Mouse (Mus musculus) MEL (cell line): ENCODE results near the gene Proca1. TPM values are rescaled to one million over a fixed set of nuclear protein-coding genes. Genes with fewer than 3 reads are reported as not detected.

Experiments used
- DNase-seq: peaks from one replicate; pipeline ENCODE4 v3.0.0; 2011; ENCODE audit warnings: low read depth, low spot score
- H3K27ac ChIP-seq: 2 replicates; pipeline ENCODE4 v1.5.1; 2012; ENCODE audit warnings: low read depth, mild to moderate bottlenecking, control low read depth, low read length, moderate library complexity; ENCODE audit not compliant: control insufficient read depth
- H3K27me3 ChIP-seq, 2 experiments: fragments of 150-350 bp in 1 of 2; sonication (generic) in 1 of 2; 2 replicates each; pipeline ENCODE4 v1.6.1; 2012; ENCODE audit warnings: low read length in 2 of 2, mild to moderate bottlenecking in 2 of 2, improper control_type of control experiment in 1 of 2, moderate library complexity in 1 of 2; ENCODE audit not compliant: insufficient read depth in 2 of 2, control insufficient read depth in 1 of 2
- H3K36me3 ChIP-seq, 2 experiments: 2 replicates each; pipeline ENCODE4 v1.6.1; 2012 to 2014; ENCODE audit warnings: low read length in 2 of 2, improper control_type of control experiment in 1 of 2, inconsistent platforms in 1 of 2, mild to moderate bottlenecking in 1 of 2; ENCODE audit not compliant: insufficient read depth in 2 of 2, control insufficient read depth in 1 of 2
- H3K4me1 ChIP-seq, 2 experiments: fragments of 150-350 bp in 1 of 2; sonication (generic) in 1 of 2; 2 replicates each; pipeline ENCODE4 v1.6.1; 2012; ENCODE audit warnings: low read length in 2 of 2, improper control_type of control experiment in 1 of 2, mild to moderate bottlenecking in 1 of 2; ENCODE audit not compliant: insufficient read depth in 2 of 2, control insufficient read depth in 1 of 2
- H3K4me3 ChIP-seq, 2 experiments: fragments of 150-350 bp in 1 of 2; sonication (generic) in 1 of 2; 2 replicates each; pipeline ENCODE4 v1.5.1; 2012; ENCODE audit warnings: low read depth in 2 of 2, low read length in 2 of 2, mild to moderate bottlenecking in 2 of 2, moderate library complexity in 2 of 2, control low read depth in 1 of 2, improper control_type of control experiment in 1 of 2; ENCODE audit not compliant: control insufficient read depth in 1 of 2, insufficient read depth in 1 of 2
- H3K79me2 ChIP-seq: 2 replicates; pipeline ENCODE4 v1.6.1; 2012; ENCODE audit warnings: mild to moderate bottlenecking, low read length, moderate library complexity; ENCODE audit not compliant: control insufficient read depth, poor library complexity, insufficient read depth
- H3K9ac ChIP-seq: 2 replicates; pipeline ENCODE4 v1.6.1; 2012; ENCODE audit warnings: low read depth, mild to moderate bottlenecking, control low read depth, low read length, moderate library complexity; ENCODE audit not compliant: control insufficient read depth, poor library complexity, severe bottlenecking
- H3K9me3 ChIP-seq: fragments of 150-350 bp; sonication (generic); replicated peaks from 2 replicates; pipeline ENCODE4 v1.6.1; 2012; ENCODE audit warnings: mild to moderate bottlenecking, low read length, improper control_type of control experiment, moderate library complexity; ENCODE audit not compliant: insufficient read depth
- CTCF ChIP-seq, 3 experiments: IDR thresholded peaks in 2 of 3; conservative IDR thresholded peaks in 1 of 3; 2 replicates each; pipeline ENCODE4 v1.5.1; 2011 to 2012; ENCODE audit warnings: low read length in 3 of 3, low read depth in 2 of 3, mild to moderate bottlenecking in 2 of 3, improper control_type of control experiment in 1 of 3, inconsistent platforms in 1 of 3, mixed read lengths in 1 of 3, moderate library complexity in 1 of 3; ENCODE audit not compliant: control insufficient read depth in 1 of 3, insufficient read depth in 1 of 3, poor library complexity in 1 of 3, severe bottlenecking in 1 of 3
- E2F4 ChIP-seq: IDR thresholded peaks from 2 replicates; pipeline ENCODE4 v1.6.1; 2011; ENCODE audit warnings: low read depth, low read length, improper control_type of control experiment, borderline replicate concordance
- EP300 ChIP-seq, 2 experiments: IDR thresholded peaks; 2 replicates each; pipeline ENCODE4 v1.6.1; 2011; ENCODE audit warnings: improper control_type of control experiment in 2 of 2, low read length in 2 of 2, low read depth in 1 of 2, mild to moderate bottlenecking in 1 of 2
- GATA1 ChIP-seq: IDR thresholded peaks from 2 replicates; pipeline ENCODE4 v1.6.1; 2011; ENCODE audit warnings: low read depth, low read length, improper control_type of control experiment
- JUND ChIP-seq: IDR thresholded peaks from 2 replicates; pipeline ENCODE4 v1.6.1; 2011; ENCODE audit warnings: low read depth, mild to moderate bottlenecking, improper control_type of control experiment, low read length
- MEF2A ChIP-seq: IDR thresholded peaks from 2 replicates; pipeline ENCODE4 v1.6.1; 2014; ENCODE audit warnings: low read depth, mild to moderate bottlenecking, inconsistent platforms, low read length, improper control_type of control experiment; ENCODE audit not compliant: poor library complexity, insufficient replicate concordance, severe bottlenecking; ENCODE audit errors: extremely low read depth
- MYB ChIP-seq: IDR thresholded peaks from 2 replicates; pipeline ENCODE4 v1.6.1; 2011; ENCODE audit warnings: mild to moderate bottlenecking, low read depth, low read length, improper control_type of control experiment
- NELFE ChIP-seq: IDR thresholded peaks from 2 replicates; pipeline ENCODE4 v1.6.1; 2011; ENCODE audit warnings: low read depth, low read length, improper control_type of control experiment
- POLR2AphosphoS2 ChIP-seq: IDR thresholded peaks from 2 replicates; pipeline ENCODE4 v1.6.1; 2011; ENCODE audit warnings: low read length, improper control_type of control experiment
- RAD21 ChIP-seq: IDR thresholded peaks from 2 replicates; pipeline ENCODE4 v1.6.1; 2011; ENCODE audit warnings: mild to moderate bottlenecking, low read depth, low read length, improper control_type of control experiment
- SMC3 ChIP-seq: IDR thresholded peaks from 2 replicates; pipeline ENCODE4 v1.6.1; 2011; ENCODE audit warnings: low read depth, low read length, improper control_type of control experiment
- TBP ChIP-seq: IDR thresholded peaks from 2 replicates; pipeline ENCODE4 v1.8.0; 2011; ENCODE audit warnings: low read depth, low read length, improper control_type of control experiment
- UBTF ChIP-seq: IDR thresholded peaks from 2 replicates; pipeline ENCODE4 v1.6.1; 2012; ENCODE audit warnings: low read depth, mild to moderate bottlenecking, inconsistent platforms, low read length, improper control_type of control experiment, moderate library complexity, borderline replicate concordance; ENCODE audit not compliant: insufficient read depth
- USF1 ChIP-seq: IDR thresholded peaks from 2 replicates; pipeline ENCODE4 v1.6.1; 2014; ENCODE audit warnings: low read depth, mild to moderate bottlenecking, inconsistent platforms, low read length, improper control_type of control experiment, moderate library complexity
- ZC3H11A ChIP-seq: IDR thresholded peaks from 2 replicates; pipeline ENCODE4 v1.6.1; 2012; ENCODE audit warnings: low read depth, mild to moderate bottlenecking, inconsistent platforms, low read length, improper control_type of control experiment
- ZKSCAN1 ChIP-seq: IDR thresholded peaks from 2 replicates; pipeline ENCODE4 v1.6.1; 2012; ENCODE audit warnings: low read depth, mild to moderate bottlenecking, inconsistent platforms, low read length, improper control_type of control experiment, moderate library complexity
- ZNF384 ChIP-seq: IDR thresholded peaks from 2 replicates; pipeline ENCODE4 v1.6.1; 2012; ENCODE audit warnings: low read depth, mild to moderate bottlenecking, inconsistent platforms, low read length, improper control_type of control experiment
- polyA plus RNA-seq, 2 experiments: library from polyadenylated mRNA; stranded (reverse) in 1 of 2; unstranded in 1 of 2; fragments of >175 nt in 1 of 2; fragments of >200 nt in 1 of 2; gene quantifications; 2 replicates each; pipeline versions ENCODE4 v1.2.1 to v1.2.4; 2012; ENCODE audit warnings: low replicate concordance in 2 of 2, low read depth in 1 of 2; ENCODE audit not compliant: insufficient read length in 2 of 2, insufficient read depth in 1 of 2, missing spikeins in 1 of 2
- total RNA-seq: library from RNA; depleted of rRNA; stranded (reverse); fragments of 300-350 nt; gene quantifications from 2 replicates; pipeline ENCODE4 v1.2.3, GENCODE M21; 2012

Gene Proca1
- total and polyA plus RNA-seq, 3 experiments = 0.15 to 0.54 TPM; not detected in 1

- no peaks in the 10 kb centered on the region; a peak in 1 of 4 replicates for H3K36me3 ChIP-seq
- no peak overlapping the region for H3K27ac ChIP-seq
- no peak overlapping the region for H3K9ac ChIP-seq
- no peaks in the 10 kb centered on the region for H3K4me1 ChIP-seq
- DNase-seq = peak; percentile 85
- TF ChIP-seq RAD21 (peak; percentile 93), JUND (peak; percentile 49; the same call in 1 of the 2 replicates), GATA1 (no peak), TBP (0 out of 2 replicates have a peak, but pooled peaks have one; percentile 20), E2F4 (no peak), ZNF384 (peak; percentile 89), SMC3 (peak; percentile 96), NELFE (no peak), CTCF (IDR thresholded peaks at IDR 0.05 in 2 of 3, conservative IDR thresholded peaks at IDR 0.05 in 1 of 3; ENCODE audit: control insufficient read depth in 1 of 3, insufficient read depth in 1 of 3, low read depth in 2 of 3, low read length in 3 of 3, poor library complexity in 1 of 3, severe bottlenecking in 1 of 3) (peak; percentile 75 to 95 (median 88)), ZC3H11A (peak; percentile 96)
- no peaks in the 10 kb centered on the region for H3K9me3 ChIP-seq
- H3K4me3 ChIP-seq = no peak overlapping the region
- H3K27me3 ChIP-seq = no peaks in the 10 kb centered on the region
- H3K79me2 ChIP-seq = no peaks in the 10 kb centered on the region
Observed at GRCm38 (mm10) chr11:78151161-78151560, 42.0 kb upstream of the Proca1 start.

- H3K9me3 ChIP-seq = no peaks in the 10 kb centered on the region
- no peak overlapping the region for H3K9ac ChIP-seq
- H3K4me1 ChIP-seq = no peaks in the 10 kb centered on the region
- no peak for DNase-seq
- no peak overlapping the region for H3K4me3 ChIP-seq
- H3K27ac ChIP-seq = no peak overlapping the region
- H3K79me2 ChIP-seq = no peaks in the 10 kb centered on the region
- H3K36me3 ChIP-seq = no peaks in the 10 kb centered on the region; a peak in 1 of 4 replicates
- no peak for TF ChIP-seq RAD21
- H3K27me3 ChIP-seq = no peaks in the 10 kb centered on the region
Observed at GRCm38 (mm10) chr11:78152299-78153231, 40.6 kb upstream of the Proca1 start.

GRCm38 (mm10) chr11:78153778-78154177, 39.4 kb upstream of the Proca1 start:
- no peaks in the 10 kb centered on the region for H3K27me3 ChIP-seq
- H3K4me3 ChIP-seq = no peak overlapping the region
- no peak overlapping the region for H3K27ac ChIP-seq
- H3K9ac ChIP-seq = no peak overlapping the region
- no peaks in the 10 kb centered on the region for H3K79me2 ChIP-seq
- no peaks in the 10 kb centered on the region for H3K4me1 ChIP-seq
- H3K36me3 ChIP-seq = no peaks in the 10 kb centered on the region; a peak in 1 of 4 replicates
- H3K9me3 ChIP-seq = no peaks in the 10 kb centered on the region
- DNase-seq = no peak
- TF ChIP-seq MEF2A (no peak), SMC3 (no peak), USF1 (no peak), CTCF (IDR thresholded peaks at IDR 0.05 in 2 of 3, conservative IDR thresholded peaks at IDR 0.05 in 1 of 3; ENCODE audit: control insufficient read depth in 1 of 3, insufficient read depth in 1 of 3, low read depth in 2 of 3, low read length in 3 of 3, poor library complexity in 1 of 3, severe bottlenecking in 1 of 3) (no peak), ZKSCAN1 (no peak), JUND (no peak), MYB (no peak), TBP (no peak), POLR2AphosphoS2 (no peak), EP300 (IDR thresholded peaks at IDR 0.05; ENCODE audit: low read depth in 1 of 2, low read length in 2 of 2) (no peak), ZNF384 (no peak), UBTF (no peak)
